Mouse (Mus musculus) thymus, postnatal 25 days (tissue): ENCODE results near the gene Celf5.

ENCODE experiments used
- DNase-seq: peaks from one replicate; pipeline ENCODE4 v3.0.0; 2022

Celf5 gene

DNA sequence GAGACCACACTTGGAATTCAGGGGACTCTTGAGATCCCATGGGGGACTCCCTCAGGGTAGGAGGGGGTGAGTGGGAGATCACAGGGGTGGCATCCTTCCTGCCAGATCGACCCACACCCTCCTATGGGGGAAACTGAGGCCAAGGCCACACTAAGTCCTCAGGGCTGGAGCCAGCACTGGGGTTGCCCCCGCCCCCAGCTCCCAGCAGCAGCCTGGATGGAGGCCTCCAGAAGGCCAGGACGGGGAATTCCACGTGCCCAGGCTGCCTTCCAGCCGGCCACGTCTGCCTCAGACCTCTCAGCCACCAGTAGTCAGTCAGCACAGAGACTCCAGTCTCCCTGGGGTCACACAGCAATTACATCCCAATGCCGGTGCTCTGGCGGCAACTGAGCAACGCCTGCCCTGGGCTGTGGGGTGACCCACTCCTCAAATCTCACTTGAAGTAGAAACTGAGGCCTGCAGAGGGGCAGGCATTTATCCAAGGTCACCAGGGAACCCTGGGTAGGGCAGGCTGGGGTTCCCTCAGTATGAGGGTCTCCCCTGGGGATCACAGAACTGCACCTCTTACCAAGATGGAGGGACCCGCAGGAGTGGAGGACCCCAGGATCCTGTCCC lies 57.2 kb downstream of the Celf5 start:
- no peak for DNase-seq

DNA sequence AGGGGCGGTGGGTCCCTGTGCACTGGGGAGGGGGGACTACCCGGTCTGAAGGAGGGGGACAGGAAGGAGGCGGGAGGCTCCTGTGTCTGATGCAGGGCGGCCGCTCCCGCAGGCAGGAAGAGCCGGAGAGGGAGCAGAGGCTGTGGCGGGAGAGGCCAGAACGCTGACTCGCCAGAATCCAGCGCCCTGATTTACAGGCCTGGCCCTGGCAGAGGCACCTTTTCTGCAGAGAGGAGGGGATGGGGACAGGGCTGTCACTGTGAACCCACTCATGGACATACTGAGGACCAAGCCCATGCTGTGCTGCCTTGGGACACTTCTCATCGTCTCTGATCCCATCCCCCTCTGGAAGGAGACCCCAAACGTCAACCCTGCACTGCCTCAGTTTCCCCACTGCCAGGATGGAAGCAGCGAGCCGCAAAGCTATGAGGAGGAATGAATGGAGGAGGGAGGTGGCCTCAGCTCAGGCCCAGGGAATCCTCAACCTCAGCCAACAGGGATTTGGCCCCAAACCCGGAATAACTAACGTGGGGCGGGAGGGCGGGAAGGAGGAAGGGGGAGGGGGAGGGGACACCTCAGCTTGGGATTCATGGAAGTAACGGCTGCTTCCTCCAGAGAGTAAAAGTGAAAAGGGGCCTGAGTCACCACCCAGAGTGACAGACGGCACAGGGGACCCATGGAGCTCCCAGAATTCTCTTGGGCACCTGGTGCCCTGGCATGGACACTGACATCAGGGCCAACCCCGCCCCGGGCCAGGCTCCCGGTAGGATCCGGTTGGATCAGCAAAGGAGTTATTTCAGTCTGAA lies 58.1 kb downstream of the Celf5 start:
- no peak for DNase-seq

DNA sequence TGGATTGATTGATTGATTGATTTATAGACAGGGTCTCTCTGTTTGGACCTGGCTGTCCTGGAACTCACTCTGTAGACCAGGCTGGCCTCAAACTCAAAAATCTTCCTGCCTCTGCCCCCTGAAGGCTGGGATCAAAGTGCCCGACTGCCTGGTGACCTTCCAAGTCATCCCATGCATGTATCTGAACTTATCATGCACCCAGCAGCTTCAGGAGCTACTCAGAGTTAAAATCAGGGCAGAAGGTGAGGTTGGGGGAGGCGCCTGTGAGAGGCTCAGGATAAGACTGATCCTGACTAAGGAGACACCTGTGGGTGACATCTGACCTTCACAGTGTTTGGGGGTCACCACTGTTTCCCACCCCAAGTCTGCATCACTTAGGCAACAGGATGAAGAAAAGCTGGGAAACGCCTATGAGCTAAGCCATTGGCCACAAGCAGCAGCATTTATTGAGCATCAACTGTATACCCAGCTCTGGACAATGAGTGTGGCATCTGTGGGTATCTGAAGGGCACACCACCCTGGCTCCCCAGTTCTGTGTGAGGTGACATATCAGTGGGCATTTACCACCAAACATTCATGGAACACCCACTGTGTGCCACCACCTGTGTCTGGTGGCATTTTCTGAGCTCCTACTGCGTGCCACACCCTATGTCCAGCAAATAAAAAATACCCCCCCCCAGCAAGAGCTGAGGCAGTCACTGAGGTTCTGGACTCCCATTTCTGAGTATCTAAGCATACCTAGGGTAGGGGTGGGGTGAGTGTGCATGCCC lies 58.8 kb downstream of the Celf5 start:
- DNase-seq, result no peak

DNA sequence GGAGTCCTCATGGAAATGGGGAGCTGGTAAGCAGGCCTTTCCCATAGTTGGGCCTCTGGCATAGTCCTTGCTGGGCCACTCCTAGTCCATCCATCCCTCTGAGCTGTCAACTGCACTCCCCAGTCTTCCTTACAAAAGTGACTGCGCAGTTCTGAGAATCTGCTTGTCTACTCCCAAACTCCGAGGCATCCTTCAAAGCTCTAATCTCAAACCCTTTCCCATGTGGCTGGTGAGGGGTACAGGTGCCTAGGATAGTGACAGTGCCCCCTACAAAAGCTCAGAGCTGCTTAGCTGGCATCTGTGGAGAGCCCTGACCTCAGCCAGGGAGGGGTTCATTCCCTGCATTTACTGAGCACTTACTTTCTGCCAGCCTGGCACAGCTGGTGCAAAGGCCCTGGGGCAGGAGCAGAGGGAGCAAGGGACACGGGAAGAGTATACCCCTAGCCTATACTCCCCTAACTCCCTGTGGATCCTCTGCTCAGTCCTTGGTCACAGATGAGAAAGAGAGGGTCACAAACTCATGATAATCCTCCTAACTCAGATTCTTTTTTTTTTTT lies 59.8 kb downstream of the Celf5 start:
- DNase-seq, result no peak

DNA sequence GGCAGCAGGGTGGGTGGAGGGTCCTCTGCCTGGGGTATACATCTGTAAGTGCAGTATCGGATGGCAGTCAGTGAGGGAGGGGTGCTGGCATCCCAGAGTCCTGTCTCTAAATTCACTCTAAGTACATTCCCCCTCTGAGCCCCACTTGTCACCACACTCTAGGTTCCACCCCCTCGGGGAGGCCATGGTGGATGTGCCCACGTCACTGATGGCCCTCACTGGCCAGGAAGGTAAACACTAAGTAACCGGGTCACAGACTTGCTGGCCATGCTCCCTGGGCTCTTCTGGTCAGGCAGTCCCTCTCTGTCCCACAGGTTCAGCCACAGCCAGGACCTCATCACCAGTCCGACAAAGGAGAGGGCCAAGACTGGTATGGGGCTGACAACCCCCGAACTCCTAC lies 60.3 kb downstream of the Celf5 start:
- DNase-seq, result no peak

DNA sequence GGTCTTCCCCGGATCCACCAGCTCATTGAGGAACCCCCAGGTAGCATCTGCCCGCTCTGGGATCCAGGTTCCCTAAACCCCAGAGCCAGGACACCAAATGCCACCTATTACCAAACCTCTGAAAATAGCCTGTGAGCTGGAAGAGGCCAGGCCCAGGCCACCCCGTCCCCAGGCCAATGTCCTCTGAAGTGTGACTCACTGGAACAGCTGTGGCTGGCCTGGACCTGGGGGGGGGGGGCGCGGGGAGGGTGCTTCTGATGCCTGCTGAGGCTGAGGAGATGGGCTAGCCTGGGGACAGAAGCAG lies 60.8 kb downstream of the Celf5 start:
- no peak for DNase-seq

DNA sequence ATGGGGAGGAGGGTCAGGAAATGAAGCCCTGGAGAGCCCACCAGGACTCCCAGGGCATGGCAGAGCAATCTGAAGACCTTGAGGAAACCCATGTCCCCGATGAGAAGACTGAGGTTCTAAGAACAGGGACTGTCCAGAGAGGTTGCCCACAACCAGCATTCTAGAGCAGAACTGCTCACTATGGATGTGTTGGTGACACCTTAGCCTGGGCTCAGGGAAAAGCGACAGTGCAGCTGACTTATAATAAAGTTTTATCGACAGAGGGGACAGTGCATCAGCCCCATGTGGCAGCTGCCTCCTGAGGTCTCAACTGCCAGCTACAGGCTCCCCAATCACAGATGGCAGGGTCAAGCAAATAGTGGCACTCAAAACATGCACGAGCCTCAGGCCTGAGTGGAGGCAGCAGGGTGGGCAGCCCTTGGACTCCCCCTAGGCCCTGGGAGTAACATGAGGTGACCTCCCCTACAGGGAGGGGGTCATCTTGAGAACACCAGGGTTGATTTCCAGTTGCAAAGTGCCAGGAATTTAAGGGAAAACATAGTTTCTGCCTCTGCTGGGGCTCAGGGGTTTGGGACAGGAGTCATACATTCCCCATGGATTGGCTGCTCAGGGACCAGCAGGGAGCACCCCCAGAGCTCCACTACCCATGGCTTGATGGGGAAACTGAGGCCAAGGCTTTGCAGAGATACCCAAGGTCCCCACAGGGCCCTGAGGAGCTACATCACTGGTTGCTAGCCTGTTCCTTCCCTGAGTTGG lies 61.3 kb downstream of the Celf5 start:
- DNase-seq, result no peak

DNA sequence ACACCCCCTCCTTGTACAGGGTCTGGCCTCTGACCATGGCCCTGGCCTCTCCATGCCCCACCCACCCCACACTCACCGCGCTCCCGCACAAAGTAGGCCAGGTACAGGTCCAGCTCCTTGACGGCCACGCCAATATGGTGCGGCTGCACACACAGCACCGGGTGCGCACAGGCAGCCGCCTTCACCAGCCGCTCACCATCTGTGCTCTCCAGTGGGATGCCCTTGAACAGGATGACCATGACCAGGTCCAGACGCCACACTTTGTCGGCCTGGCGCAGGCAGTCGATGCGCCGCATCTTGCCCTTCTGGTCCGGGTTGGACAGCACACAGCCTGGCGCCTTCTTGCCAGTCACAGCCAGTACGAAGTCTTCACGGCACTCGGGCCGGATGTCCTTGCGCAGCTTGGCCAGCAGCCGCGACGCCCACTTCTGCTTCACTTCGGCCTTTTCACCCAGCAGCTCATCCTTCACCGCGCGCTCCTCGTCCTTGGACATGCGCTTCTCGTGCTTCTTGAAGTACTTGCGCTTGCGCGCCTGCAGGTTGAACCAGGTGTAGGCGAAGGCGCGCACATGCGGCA lies 62.2 kb downstream of the Celf5 start:
- no peak for DNase-seq

DNA sequence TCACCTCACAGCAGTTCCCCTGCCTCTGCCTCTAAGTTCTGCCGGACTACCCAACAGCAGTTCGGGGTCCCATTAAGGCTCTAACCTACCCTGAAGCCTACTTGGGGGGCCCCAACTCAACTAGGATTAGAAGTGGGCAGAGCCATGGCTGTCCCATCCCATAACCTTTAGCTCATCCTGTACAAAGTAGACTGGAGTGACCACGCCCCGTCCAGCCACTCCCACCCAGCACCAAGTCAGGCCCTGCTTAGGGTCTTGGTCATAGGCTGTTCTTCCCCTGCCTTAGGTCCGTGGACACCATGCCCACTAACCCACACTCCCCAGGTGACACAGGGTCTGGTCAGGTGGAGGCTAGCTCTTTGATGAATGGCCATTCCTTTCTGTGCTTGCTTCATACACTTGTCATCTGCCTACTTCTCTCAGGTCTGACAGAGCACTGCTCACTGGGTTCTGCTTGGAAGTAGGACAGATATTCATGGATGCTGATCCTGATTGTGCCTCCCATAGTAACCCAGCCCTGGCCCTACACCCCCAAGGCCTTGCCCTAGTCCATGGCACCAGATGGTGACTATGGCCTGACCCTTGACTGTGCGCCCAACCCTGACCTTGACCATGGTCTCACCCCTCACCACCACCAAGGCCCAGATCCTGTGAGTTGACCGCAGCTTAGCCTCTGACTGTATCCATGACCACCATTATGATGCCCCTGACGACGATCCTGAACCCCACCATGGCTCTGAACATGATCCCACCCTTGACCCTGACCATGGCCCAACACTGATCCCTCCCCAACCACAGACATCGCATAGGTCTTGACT lies 63.2 kb downstream of the Celf5 start:
- DNase-seq, result no peak

DNA sequence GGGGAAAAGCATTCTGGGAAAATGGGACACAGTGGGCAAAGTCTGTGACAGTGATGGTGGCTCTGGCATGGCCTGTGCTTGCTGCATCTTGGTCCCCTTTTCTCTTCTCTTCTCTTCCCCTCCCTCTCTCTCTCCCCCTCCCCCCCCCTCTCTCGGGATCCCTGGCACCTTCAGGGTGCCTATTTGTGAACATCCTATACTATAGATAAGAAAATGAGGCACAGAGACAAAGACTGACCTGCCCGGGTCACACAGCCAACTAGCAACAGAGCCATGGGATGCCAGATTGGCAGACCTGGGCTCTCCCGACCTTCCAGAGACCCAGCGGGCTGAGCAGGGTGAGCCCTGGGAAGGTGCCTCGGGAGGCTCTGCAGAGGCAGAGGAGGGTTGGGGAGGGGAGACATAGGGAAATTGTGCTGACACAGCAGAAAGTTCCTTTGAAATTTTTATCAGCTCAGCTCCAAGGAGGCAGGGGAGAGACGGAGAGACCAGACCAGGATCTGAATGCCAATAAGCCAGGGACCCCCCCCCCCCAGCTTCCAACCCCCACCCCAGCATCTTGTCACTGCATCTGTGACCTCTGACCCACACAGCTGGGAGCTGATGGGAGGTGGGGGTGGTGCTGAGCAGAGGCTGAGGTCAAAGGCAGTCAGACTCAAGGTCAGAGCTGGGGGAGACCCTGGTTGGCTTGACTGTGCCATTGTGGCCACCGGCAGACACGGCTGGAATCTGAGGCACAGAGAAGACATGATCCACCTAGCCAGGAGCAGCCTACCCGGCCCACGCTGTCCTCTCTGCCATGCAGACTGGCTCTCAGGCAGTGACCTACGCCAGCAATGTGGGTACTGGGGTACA lies 64.1 kb downstream of the Celf5 start:
- no peak for DNase-seq

DNA sequence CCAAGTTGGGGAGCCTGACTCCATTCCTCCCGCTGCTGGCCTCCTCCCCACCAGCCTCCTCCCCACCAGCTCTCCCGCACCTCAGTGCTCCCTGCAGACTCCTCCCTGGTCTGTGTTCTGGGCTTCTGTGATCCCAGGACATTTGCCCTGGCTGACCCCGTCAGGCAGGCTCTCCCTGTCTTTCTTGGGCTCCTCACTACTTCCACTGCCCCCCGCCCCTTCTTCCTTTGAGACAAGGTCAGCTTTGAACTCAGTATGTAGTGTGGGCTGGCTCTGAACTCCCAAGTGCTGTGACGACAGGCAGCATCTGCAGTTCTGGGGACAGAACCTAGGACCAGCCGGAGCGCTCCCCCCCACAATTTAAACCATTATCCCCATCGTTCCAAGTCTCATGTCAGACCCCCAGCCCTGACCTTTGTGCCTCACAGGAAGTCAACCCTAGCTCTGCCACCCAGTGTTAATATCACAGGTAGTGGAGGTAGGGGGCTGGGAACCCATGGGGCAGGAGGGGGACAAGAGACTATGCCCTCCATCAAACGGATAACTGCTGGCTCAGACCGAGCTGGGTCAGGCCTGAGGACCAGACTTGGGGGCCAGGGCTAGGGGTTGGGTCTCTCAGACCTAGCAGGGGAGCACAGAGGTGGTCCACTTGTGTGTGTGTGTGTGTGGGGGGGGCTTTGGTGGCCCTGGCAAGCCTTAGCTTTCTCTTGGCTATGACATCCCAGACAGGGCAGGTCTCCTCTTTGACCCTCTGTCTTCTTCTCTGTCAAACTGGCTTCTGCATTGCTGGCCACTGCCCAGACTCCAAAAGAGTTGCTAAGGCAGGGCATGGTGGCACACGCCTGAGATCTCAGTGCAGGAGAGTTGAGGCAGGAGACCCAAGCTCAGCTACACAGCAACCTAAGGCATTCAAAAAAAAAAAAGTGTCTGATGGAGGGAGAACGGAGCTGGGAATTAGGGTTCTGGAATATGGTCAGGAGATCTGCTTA lies 65.0 kb downstream of the Celf5 start:
- no peak for DNase-seq

DNA sequence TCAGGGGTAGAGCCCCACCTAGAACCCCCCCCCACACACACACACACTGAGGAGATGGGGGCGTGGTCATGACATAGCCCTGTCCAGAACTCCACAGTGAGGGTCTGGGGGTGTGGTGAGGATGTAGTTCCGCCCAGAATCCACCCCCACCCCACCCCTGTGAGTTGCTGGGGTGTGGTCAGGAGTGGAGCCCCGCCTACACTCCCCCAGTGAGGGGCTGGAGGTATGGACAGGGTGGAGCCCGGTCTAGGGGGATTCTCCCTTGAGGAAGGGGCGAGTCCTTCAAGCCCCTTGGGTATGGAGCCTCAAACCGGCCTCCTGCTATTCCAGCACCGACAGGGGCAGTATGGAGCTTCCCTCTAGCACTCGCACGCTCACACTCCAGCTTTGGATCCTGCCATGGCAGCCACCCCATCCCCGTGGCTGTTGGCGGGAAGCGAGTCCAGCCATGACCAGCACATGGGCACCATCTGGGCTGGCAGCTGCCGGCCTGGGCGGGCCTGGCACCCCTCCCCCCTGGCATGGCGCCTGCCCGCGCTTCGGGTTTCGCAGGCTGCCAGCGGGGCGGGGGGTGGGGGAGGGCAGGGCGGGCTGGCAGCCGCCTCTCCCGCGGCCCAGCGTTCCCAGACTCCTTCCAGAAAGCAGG lies 65.8 kb downstream of the Celf5 start:
- peak; percentile 31 for DNase-seq

DNA sequence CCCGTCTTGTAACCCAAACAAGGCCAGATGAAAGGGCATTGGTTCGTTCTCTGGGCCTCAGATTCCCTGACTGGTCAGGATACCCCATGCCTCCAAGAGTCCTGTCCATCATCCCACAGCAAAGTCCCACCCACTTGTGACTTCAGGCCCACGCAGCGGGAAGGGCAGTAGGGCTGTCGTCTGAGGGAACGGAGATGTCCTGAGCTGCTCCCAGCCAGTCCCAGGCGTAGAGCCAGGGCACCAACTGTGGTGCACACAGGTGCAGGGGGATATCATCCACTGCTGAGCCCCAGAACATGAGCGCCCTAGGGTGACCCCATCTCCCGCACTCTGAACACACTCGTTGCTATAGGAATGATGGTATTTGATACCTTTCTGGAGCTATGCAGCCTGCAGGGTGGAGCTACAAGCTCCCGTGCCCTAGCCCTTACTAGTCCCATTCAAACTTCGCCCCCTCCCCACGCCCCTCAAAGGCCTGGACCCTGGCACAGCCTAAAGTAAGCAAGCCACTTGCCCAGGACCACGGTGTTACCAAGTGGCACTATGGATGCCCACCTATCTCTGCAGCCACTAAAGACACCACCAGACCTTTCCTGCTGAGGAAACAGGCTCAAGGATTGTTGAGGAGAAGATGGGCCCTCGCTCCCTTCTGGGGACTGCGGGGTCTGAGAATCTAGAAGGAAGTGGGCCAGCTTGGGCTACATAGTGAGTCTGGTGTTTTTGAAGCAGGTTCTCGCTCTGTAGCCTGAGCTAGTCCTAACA lies 66.8 kb downstream of the Celf5 start:
- no peak for DNase-seq

DNA sequence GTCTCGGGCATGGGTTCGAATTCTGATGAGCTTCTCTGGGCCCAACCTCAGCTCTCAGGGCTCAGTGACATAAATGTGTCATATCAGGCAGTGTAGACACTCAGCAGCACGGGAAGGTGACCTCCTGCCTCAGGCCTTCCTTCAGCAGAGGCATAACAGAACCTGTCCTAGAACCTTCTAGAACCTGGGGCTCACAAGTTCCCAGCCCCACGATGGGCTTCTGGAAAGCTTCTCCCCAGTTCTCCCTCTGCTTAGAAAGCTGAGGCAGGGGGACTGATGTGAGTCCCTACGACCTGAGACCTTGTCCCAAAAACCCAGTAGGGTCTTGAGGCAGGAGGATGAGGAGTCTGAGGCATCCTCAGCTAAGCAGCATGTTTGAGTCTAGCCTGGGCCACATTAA lies 67.4 kb downstream of the Celf5 start:
- DNase-seq, result no peak

DNA sequence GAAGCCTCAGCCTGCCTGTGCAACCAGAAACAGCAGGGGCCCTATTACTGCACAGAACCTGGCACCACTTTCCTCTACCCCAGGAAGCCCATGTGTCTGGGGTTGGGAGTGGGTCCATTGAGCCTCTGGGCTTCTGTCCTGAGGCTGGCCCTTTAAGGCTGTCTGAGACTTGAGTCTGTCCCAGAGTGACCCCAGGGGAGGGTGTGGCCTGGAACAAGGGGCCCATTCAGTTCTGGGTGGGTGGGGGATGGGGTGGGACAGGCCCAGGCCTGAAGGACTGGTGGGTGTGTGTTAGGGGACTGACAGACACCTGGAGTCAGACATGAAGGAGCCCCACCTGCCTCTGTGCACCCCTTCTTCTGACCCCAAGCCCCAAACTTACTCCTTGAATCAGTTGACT lies 67.8 kb downstream of the Celf5 start:
- DNase-seq, result no peak

DNA sequence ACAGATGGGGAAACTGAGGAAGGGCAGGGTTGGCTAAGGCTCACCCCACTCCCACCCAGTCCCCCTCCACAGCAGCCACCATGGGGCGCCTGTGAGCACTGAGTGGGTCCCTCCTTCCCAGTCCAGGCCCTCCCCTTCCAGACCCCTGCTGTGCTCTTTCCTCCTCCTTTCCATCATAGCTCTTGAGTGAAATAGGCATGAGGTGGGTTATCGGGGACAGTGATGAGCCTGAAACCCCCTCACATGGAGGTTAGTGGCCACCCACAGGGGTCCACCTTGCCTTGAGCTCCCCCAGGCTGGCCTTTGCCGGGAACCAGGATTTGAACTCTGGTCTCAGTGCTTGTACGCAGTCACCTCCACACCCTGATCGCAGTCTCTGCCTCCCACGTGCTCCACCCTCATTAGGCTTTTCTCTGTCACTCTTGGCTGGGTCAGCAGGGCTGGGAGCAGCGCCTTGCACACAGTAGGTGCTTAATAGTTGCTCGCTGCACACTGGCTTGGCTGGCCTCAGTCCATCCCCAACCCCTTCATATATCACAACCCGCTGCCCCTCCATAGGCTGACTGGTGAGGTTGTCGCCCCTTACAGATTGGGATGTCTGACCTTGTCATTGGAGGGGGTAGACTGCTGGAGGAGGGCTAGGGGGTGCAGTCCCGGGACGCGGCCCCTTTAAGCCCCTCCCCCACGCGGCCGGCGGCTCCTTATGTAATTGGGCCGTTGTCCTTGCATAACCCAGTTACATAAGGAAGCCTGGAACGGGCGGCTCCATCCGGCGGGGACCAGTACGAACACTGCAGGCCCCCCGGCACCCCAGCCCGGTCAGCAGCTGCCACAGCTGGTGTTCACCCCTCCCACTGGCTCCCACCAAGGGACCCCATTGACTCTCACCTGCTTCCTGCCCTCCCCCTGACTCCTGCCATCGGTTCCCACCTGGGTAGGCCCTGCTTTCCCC lies 68.9 kb downstream of the Celf5 start:
- no peak for DNase-seq
